Mouse (Mus musculus): ENCODE results near the gene Tns1.
"Not testable (repeated sequence)": the region's sequence is repeated elsewhere in the genome, so short reads cannot be mapped to it uniquely, and the experiment has no call there.

Gene Tns1

GRCm38 (mm10) chr1:73913071-73914005 is 210.9 kb downstream of the Tns1 start:
- DNase-seq (ENCODE audit: low spot score in 2 of 2), result peak; percentile 24 to 28

DNA sequence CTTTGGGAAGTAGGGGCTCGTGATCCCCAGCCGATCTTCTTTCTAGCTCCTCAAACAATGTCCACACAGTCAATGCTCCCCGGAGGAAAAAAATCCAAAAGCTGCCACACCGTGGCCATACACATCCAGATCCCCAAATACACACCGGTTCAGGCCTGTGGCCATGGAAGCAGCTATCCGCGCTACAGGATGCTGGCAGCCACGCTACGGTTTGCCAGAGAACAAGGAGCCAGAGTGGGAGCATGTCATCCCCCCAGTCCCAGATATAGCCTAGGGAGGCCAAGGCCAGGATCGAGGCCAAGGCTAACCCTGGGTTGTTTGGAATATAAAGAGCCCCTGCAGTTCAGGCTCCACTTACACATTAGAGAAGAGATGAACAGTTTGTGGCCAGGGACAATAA is 211.8 kb downstream of the Tns1 start:
- peak; percentile 21 to 29 for DNase-seq (ENCODE audit: low spot score in 2 of 2)

DNA sequence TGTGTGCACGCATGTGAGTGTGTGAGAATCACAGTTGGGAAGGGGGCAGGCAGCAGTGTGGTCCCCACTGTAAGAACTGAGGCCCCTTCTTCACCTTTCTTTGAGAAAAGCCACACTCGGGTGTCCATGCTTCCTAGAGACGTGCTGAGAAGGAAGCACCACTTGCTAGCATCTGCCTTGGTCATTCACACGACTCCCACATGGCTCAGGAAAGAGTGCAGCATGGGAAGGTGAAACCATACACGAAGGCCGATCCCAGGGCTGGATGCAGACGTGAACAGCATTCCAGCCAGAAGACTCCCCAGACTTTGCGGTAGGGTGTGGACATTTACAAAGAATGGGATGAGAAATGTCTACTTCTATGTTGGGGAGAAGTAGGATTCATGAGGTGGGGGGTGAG is 212.3 kb downstream of the Tns1 start:
- DNase-seq (ENCODE audit: low spot score in 2 of 2), result peak; percentile 14 to 24

DNA sequence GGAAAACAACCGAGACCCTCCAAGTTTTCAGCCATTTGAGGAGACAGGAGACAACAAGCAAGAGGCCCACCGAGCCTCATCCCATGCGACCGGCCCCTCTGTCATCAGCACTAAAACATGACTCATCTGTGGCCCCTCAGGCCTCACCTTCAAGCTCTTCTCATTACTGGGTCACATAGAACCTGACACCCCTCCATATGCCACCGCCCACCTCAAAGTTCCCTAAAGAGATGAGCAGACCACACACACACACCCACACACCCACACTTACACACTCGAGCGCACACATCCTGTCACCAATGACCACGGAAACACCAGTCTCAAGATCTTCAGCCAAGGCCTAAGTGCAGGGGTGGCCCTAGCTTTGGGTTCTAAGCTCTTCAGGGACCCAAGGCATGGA is 213.5 kb downstream of the Tns1 start:
- DNase-seq (ENCODE audit: low spot score in 2 of 2), result peak; percentile 15 to 22

- DNase-seq (ENCODE audit: low spot score in 2 of 2), result peak in 1 of 2 experiments; percentile 15
Measured at GRCm38 (mm10) chr1:73910111-73910510, 214.1 kb downstream of the Tns1 start.

DNA sequence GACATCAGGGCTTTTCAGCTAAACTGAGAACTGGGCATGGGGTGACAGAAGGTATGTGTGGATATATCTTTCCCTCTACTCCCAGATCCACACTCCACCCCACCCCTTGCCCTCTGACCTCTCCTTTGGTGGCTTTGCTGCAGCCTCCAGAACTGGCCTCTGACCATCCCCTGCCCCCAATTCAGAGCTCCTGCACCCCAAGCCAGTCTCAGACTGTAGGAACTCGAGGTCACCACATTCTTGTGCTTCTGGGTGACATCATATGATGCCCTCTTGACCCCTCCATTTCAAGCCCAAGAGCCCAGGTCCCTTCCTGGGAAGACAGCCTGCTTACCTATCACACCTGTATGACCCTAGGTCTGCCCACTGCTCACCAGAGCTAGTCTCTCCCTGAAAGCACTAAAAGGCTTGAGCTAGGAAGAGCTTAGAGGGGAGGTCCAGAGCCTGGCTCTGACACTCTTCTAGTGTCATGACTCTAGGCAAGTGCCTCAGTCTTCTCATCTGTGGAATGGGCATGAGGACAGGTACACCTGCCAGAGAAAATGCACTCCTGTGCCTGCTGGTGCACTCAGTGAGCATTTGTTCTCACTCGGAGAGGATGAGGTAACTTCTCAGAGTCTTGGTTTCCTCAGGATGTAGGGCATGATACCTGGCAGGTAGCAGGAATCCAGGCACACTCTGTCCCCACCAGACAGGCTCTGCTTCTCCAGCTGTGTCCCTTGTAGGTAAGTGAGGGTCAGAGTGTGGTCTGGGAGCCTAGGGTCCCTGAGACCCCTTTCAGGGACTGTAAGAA is 214.9 kb downstream of the Tns1 start:
- peak; percentile 10 to 23 for DNase-seq (ENCODE audit: low spot score in 2 of 2)

GRCm38 (mm10) chr1:73908081-73908960 is 215.9 kb downstream of the Tns1 start:
- DNase-seq (ENCODE audit: low spot score in 2 of 2), result peak; percentile 18 to 19

DNA sequence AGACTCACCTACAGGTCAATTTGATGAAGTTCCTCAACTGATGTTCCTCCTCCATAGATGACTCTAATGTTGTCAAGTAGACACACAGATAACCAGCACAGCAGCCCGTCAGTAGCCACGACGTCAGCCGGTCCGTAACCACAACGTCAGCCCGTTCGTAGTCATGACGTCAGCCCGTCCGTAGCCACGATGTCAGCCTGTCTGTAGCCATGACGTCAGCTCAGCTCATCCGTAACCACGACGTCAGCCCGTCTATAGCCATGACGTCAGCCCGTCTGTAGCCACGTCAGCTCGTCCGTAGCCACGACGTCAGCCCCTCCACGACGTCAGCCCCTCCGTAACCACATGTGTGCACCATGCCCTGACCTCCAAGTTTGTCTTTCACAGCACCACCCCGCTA is 217.1 kb downstream of the Tns1 start:
- no peak for DNase-seq (ENCODE audit: low spot score in 2 of 2)

DNA sequence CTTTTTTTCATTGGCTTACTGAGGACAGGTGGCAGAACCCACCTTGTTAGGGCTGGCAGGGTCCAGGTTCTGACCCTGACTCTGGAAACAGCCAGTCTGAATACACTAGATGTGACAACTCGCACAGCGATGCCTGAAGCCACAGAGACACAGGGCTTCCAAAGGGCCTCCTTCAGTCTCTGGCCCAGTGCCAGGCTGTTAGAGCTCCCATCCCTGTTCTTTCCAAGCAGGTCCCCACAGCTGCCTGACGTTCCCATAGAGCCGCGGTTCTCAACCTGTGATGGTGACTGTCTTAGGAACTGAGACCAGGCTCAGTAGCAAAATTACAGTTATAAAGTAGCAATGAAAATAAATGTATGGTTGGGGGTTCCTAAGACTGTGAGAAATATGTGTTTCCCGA is 217.9 kb downstream of the Tns1 start:
- DNase-seq (ENCODE audit: low spot score in 2 of 2), result peak in 1 of 2 experiments; percentile 31

DNA sequence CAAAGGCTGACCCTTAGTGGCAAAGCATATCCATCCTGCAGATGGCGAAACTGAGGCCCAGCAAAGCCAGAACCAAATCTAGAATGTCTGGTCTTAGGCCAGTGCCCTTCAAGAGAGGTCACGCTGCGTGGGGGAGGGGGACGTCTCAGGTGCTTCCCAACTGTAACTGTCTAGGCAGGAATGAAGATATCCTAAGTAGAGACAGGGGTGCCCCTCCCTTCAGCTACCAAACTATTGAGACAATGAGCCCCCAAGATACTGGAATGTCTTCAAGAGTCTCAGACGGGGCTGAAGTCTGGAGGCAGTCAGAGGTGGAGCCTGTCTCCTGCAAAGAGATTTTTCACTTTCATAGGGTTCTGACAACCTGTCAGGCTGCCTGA is 218.4 kb downstream of the Tns1 start:
- DNase-seq (ENCODE audit: low spot score in 2 of 2), result peak in 1 of 2 experiments; percentile 27

GRCm38 (mm10) chr1:73905111-73905810 is 219.0 kb downstream of the Tns1 start:
- DNase-seq (ENCODE audit: low spot score in 2 of 2), result peak in 1 of 2 experiments; percentile 17

DNA sequence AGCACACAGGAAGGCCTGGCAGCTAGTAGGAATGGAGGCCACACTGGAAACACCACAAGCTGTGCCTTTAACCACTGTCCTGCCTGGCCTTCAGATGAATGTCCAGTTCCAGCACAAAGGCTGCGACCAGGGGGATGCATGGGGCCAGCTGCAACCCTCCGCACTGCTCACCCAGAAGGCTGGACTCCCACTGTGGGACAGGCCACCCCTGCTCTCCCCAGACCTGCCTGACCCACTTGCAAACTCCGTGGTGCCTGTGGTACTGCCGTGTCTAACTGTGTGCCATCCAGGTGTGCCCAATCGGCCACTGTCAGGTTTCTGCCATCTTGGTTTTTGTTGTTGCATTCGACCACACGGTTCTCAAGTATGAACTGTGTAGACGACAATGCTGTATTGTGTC is 219.6 kb downstream of the Tns1 start:
- peak in 1 of 2 experiments; percentile 21 for DNase-seq (ENCODE audit: low spot score in 2 of 2)

DNA sequence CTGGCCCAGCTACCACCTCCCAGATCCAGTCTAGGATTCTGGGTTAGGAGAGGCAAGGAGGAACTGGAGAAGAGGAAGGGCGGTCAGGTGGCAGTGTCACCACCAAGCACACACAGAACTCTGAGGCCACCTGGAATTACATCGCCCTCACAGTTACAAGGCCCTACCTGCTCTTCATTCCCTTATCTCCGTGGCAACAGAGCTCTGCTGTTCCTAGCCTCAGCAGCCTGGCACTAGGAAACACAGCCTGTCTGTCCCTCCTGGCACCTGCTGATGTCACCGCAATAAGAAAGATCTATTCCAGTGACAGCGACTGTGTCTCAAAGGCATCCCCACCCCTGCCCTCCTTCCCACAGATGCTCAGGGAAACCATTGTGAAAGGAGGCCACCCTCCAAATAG is 221.2 kb downstream of the Tns1 start:
- DNase-seq (ENCODE audit: low spot score in 2 of 2), result peak in 1 of 2 experiments; percentile 65

DNA sequence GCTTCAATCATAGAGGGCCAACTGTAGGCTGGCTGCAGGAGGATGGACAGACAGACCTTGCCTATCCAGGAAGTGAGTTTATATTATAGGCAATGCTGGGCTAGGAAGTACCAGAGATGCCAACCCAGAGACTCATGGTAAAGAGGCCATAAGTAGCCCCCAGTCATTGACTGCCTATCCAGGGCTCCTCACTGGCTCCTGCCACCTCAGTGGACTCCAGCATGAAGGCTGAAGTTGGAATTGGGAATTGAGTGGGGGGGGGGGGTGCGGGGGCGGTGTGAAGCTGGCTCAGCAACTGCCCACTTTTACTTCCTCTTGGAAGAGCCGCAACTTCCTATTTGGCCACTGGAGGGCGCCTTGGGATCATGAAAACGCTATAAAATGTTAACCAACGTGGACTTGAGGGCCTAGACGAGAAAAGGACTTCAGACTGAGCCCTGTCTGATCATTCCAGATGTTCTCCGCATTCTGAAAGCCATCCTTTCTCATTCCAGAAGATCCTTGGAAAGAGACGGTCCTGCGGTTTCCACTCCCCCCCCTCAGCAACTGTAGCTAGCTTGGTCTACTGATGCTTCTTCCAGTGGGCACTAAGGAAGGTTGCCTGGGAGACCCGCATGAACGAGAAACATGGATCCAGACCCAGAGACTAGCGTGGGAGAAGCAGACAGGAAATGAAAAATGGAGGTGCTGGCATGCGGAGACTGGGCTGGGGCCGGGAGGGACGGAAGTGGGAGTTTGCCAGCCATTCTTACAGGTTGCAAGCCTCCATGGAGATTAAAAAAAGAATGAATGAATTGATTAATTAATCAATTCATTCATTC is 221.9 kb downstream of the Tns1 start:
- peak; percentile 80 to 84 for DNase-seq (ENCODE audit: low spot score in 2 of 2)

DNA sequence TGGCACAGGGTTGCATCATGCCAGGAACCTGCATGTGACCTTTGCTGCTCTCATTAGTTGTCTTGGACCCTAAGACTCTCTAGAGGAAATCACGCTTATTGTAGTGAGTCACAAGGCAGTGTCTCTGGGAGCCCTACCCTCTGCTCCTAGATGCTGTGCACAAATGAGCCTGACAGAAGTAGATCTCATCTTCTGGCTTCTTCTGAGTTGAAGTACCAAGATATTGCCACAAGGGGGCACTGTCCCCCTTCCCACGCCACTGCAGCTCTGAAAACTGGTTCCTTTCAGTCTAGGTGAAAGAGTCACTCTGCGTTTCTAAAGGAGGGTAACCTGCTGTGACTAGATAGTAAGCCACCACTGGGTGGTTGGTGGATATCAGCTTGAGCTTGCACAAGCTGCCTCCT is 222.8 kb downstream of the Tns1 start:
- peak; percentile 77 to 84 for DNase-seq (ENCODE audit: low spot score in 2 of 2)

- not testable (repeated sequence) for DNase-seq (ENCODE audit: low spot score in 2 of 2)
Measured at GRCm38 (mm10) chr1:73895451-73895850, 228.8 kb downstream of the Tns1 start.

DNA sequence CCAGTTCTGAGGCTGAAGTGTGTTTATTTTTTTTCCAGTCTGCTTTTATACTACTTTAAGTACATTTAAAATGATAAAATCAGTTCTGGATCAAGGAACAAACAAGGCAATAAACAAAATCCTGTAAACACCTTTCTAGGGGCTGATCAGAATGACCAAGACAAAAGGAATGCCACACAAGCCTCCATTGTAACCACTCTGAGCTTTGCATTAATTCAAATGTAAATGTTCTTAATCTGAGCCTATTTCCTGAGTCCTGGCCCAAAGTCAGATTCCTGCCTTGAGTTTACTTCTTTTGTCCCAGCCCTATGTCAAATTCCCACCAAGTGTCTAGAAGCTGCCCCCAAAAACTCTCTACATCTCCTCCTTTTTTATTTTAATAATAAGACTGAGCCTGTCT is 243.5 kb downstream of the Tns1 start:
- no peak for DNase-seq (ENCODE audit: low spot score in 2 of 2)

- DNase-seq (ENCODE audit: low spot score in 2 of 2), result no peak
Measured at GRCm38 (mm10) chr1:73875676-73876218, 248.5 kb downstream of the Tns1 start.

DNA sequence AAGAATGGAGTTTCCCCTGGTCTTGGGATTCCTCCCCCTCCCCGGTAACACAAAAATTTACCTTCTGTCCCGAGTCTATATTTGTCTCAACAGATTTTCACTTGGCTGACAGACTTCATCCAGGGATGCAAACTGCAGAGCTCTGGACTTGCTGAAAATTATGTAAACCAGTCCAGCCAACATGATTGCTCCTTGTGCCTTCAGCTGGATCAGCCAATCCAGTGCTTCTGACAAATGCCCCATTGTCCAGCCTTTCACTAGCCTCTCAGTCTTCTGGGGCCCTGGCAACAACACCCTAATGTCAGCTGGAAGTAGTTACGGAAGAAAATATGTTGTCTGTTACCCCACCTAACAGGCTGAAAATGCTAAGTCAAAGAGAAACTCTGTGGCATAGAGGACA is 259.9 kb downstream of the Tns1 start:
- DNase-seq (ENCODE audit: low spot score in 2 of 2), result peak in 1 of 2 experiments; percentile 48

GRCm38 (mm10) chr1:73863074-73863431 is 261.2 kb downstream of the Tns1 start:
- no peak for DNase-seq (ENCODE audit: low spot score in 2 of 2)

Measured in right cerebral cortex, postnatal 10 days (tissue).